Mouse (Mus musculus): Measurements from ENCODE around the gene Calm2.

Gene Calm2

GRCm38 (mm10) chr17:87446767-87447611 lies at the start of gene Calm2:
Gene Calm2, minus strand, starts transcription at chr17:87446935.
- peak; percentile 94 to 97 for DNase-seq (ENCODE audit: low spot score in 2 of 2)

GRCm38 (mm10) chr17:87495504-87495903 lies 48.8 kb upstream of the Calm2 start:
- DNase-seq (ENCODE audit: low spot score in 2 of 2): no peak

- DNase-seq (ENCODE audit: low spot score in 2 of 2): no peak
Measured at GRCm38 (mm10) chr17:87494310-87494709, 47.6 kb upstream of the Calm2 start.

- no peak for DNase-seq (ENCODE audit: low spot score in 2 of 2)
Measured at GRCm38 (mm10) chr17:87492286-87492685, 45.6 kb upstream of the Calm2 start.

GRCm38 (mm10) chr17:87490295-87490694 lies 43.6 kb upstream of the Calm2 start:
- DNase-seq (ENCODE audit: low spot score in 2 of 2): peak in 1 of 2 experiments; percentile 12

- no peak for DNase-seq (ENCODE audit: low spot score in 2 of 2)
Measured at GRCm38 (mm10) chr17:87485751-87486150, 39.0 kb upstream of the Calm2 start.

- no peak for DNase-seq (ENCODE audit: low spot score in 2 of 2)
Measured at GRCm38 (mm10) chr17:87482867-87483266, 36.1 kb upstream of the Calm2 start.

- DNase-seq (ENCODE audit: low spot score in 2 of 2): no peak
Measured at GRCm38 (mm10) chr17:87478569-87478968, 31.8 kb upstream of the Calm2 start.

- no peak for DNase-seq (ENCODE audit: low spot score in 2 of 2)
Measured at GRCm38 (mm10) chr17:87477611-87478010, 30.9 kb upstream of the Calm2 start.

- DNase-seq (ENCODE audit: low spot score in 2 of 2): no peak
Measured at GRCm38 (mm10) chr17:87475356-87475755, 28.6 kb upstream of the Calm2 start.

- DNase-seq (ENCODE audit: low spot score in 2 of 2): no peak
Measured at GRCm38 (mm10) chr17:87474501-87474795, 27.7 kb upstream of the Calm2 start.

- DNase-seq (ENCODE audit: low spot score in 2 of 2): no peak
Measured at GRCm38 (mm10) chr17:87473736-87474500, 27.2 kb upstream of the Calm2 start.

- no peak for DNase-seq (ENCODE audit: low spot score in 2 of 2)
Measured at GRCm38 (mm10) chr17:87473441-87473735, 26.7 kb upstream of the Calm2 start.

GRCm38 (mm10) chr17:87472879-87473278 lies 26.1 kb upstream of the Calm2 start:
- DNase-seq (ENCODE audit: low spot score in 2 of 2): no peak

GRCm38 (mm10) chr17:87471661-87472060 lies 24.9 kb upstream of the Calm2 start:
- no peak for DNase-seq (ENCODE audit: low spot score in 2 of 2)

GRCm38 (mm10) chr17:87470797-87471196 lies 24.1 kb upstream of the Calm2 start:
- no peak for DNase-seq (ENCODE audit: low spot score in 2 of 2)

- no peak for DNase-seq (ENCODE audit: low spot score in 2 of 2)
Measured at GRCm38 (mm10) chr17:87470282-87470681, 23.5 kb upstream of the Calm2 start.

GRCm38 (mm10) chr17:87469428-87469827 lies 22.7 kb upstream of the Calm2 start:
- no peak for DNase-seq (ENCODE audit: low spot score in 2 of 2)

GRCm38 (mm10) chr17:87468616-87469015 lies 21.9 kb upstream of the Calm2 start:
- DNase-seq (ENCODE audit: low spot score in 2 of 2): no peak

GRCm38 (mm10) chr17:87461499-87461896 lies 14.8 kb upstream of the Calm2 start:
- no peak for DNase-seq (ENCODE audit: low spot score in 2 of 2)

GRCm38 (mm10) chr17:87460669-87461498 lies 14.1 kb upstream of the Calm2 start:
- no peak for DNase-seq (ENCODE audit: low spot score in 2 of 2)
